Mouse (Mus musculus): Measurements from ENCODE around the gene Mfsd4b5.

DNA sequence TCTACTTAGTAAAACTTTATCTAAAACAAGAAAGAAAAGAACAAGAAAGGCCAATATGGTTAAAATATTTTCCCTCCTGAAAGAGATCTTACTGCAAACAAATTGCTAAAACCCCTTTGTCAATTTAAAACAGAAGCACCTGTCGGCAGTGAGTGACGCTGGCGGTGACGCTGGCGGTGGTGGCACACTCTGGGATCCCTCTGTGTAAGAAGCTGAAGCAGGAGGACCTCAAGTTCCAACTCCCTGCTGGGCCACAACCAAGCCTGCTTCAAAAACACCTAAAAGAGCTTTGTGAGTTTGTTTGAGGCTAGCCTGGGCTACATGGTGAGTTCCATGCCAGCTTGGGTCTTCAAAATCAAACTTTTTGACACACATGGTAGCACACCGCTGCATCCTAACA lies 48.5 kb upstream of the Mfsd4b5 start:
- no peak for TF ChIP-seq POLR2A (IDR thresholded peaks at IDR 0.05; ENCODE audit: low read depth, low read length)
- no peak for TF ChIP-seq CTCF (conservative IDR thresholded peaks at IDR 0.05; ENCODE audit: insufficient read depth, insufficient read length, low read depth, low read length)

All from kidney, adult 2 months (tissue).